Mouse (Mus musculus) gonadal fat pad, adult 2 months (tissue): ENCODE measurements around the gene Fam216b. TPM values are rescaled to one million over a fixed set of nuclear protein-coding genes. Genes with fewer than 3 reads are reported as not detected.

Experiments
- DNase-seq: peaks from one replicate; pipeline ENCODE4 v3.0.0-alpha.2; 2012; ENCODE audit warnings: low read depth
- polyA plus RNA-seq: library from polyadenylated mRNA; depleted of rRNA; stranded (reverse); fragments of >200 nt; gene quantifications from 2 replicates; pipeline ENCODE4 v1.2.3, GENCODE M21; 2012; rRNA removed

Fam216b gene
- polyA plus RNA-seq, 1 experiment: 0.62 TPM

GRCm38 (mm10) chr14:78043079-78043478 lies 45.7 kb downstream of the Fam216b start:
- no peak for DNase-seq

- DNase-seq: no peak
These were observed 46.8 kb downstream of the Fam216b start for GRCm38 (mm10) chr14:78041886-78042526.

GRCm38 (mm10) chr14:78040643-78041042 lies 48.2 kb downstream of the Fam216b start:
- no peak for DNase-seq

GRCm38 (mm10) chr14:78038876-78039275 lies 49.9 kb downstream of the Fam216b start:
- DNase-seq: no peak

Other genes with a start within 250 kb of the Fam216b start
- gene Dnajc15, start 213.9 kb downstream of the Fam216b start, polyA plus RNA-seq: 14.9 and 18.3 TPM in 2 replicates
- 1.8 and 2.7 TPM in 2 replicates for gene Epsti1, start 184.8 kb downstream of the Fam216b start, polyA plus RNA-seq
- 0.08 TPM in 1 of 2 replicates, not detected in the other for gene Tnfsf11, start 219.0 kb upstream of the Fam216b start, polyA plus RNA-seq